Mouse (Mus musculus) hindbrain, embryonic 14.5 days (tissue): ENCODE measurements around the gene Sec14l1. TPM values are rescaled to one million over a fixed set of nuclear protein-coding genes. Genes with fewer than 3 reads are reported as not detected.
A peak's percentile ranks its signal among the peaks of the same experiment; 100 is the strongest.
"Not testable (repeated sequence)": the region's sequence is repeated elsewhere in the genome, so short reads cannot be mapped to it uniquely, and the experiment has no call there.

Experiments
- ATAC-seq: fragments of 200-750 bp; cut with Nextera tagmentation; 2 replicates; pipeline ENCODE4 v1.8.0; 2017; ENCODE audit warnings: moderate number of reproducible peaks, mild to moderate bottlenecking, moderate TSS enrichment, moderate library complexity; ENCODE audit not compliant: low FRiP score
- DNase-seq: peaks from one replicate; pipeline ENCODE4 v3.0.0-alpha.2; 2015; ENCODE audit warnings: low spot score
- H3K27ac ChIP-seq: fragments of 300-500 bp; sonication (generic); 2 replicates; pipeline ENCODE4 v1.5.1; 2014; ENCODE audit warnings: mild to moderate bottlenecking, moderate library complexity
- H3K27me3 ChIP-seq: fragments of 300-500 bp; sonication (generic); 2 replicates; pipeline ENCODE4 v1.6.1; 2014; ENCODE audit warnings: mild to moderate bottlenecking, low read length, mixed read lengths; ENCODE audit not compliant: control insufficient read depth, insufficient read depth
- H3K36me3 ChIP-seq: fragments of 300-500 bp; sonication (generic); replicated peaks from 2 replicates; pipeline ENCODE4 v1.6.1; 2014; ENCODE audit not compliant: control insufficient read depth, insufficient read depth
- H3K4me1 ChIP-seq: fragments of 300-500 bp; sonication (generic); replicated peaks from 2 replicates; pipeline ENCODE4 v1.6.1; 2014; ENCODE audit warnings: antibody characterized with exemption, low read length, mixed read lengths; ENCODE audit not compliant: control insufficient read depth, insufficient read depth
- H3K4me2 ChIP-seq: fragments of 300-500 bp; sonication (generic); replicated peaks from 2 replicates; pipeline ENCODE4 v1.6.1; 2014; ENCODE audit warnings: mild to moderate bottlenecking, moderate library complexity
- H3K4me3 ChIP-seq: fragments of 300-500 bp; sonication (generic); replicated peaks from 2 replicates; pipeline ENCODE4 v1.5.1; 2014; ENCODE audit warnings: mild to moderate bottlenecking, low read length
- H3K9ac ChIP-seq: fragments of 300-500 bp; sonication (generic); 2 replicates; pipeline ENCODE4 v1.6.1; 2014
- H3K9me3 ChIP-seq: fragments of 300-500 bp; sonication (generic); 2 replicates; pipeline ENCODE4 v1.6.1; 2016; ENCODE audit warnings: low read length; ENCODE audit not compliant: control insufficient read depth
- WGBS: fragments of 180-500 bp; shearing (Covaris S2); extraction: QIAGEN DNeasy Blood & Tissue Kit; methylation state at CpG from one replicate; pipeline ENCODE4 v1.1.7; 2014; 5-methylcytosine and 5-hydroxymethylcytosine counted together
- polyA plus RNA-seq: library from polyadenylated mRNA; unstranded; fragments of >200 nt; fragmentation: Nextera tagmentation; extraction: Ambion mirVana; gene quantifications from 2 replicates; pipeline ENCODE4 v1.2.1, GENCODE M21; 2014

The Sec14l1 gene
- polyA plus RNA-seq, 1 experiment from 2014 or later: 41.9 TPM

- not testable (repeated sequence) for H3K4me1 ChIP-seq, H3K9me3 ChIP-seq, ATAC-seq, H3K4me2 ChIP-seq, H3K27ac ChIP-seq, DNase-seq, H3K4me3 ChIP-seq, H3K27me3 ChIP-seq, H3K9ac ChIP-seq
- H3K36me3 ChIP-seq: peaks cover 24% of the 10 kb centered on the region
- 83% methylated on average over 3 of the region's 3 CpGs for WGBS
These were observed 31.1 kb upstream of the Sec14l1 start for GRCm38 (mm10) chr11:117083882-117084260.

GRCm38 (mm10) chr11:117086215-117086614, 28.8 kb upstream of the Sec14l1 start:
- WGBS: 84% methylated on average over 10 of the region's 10 CpGs
- no peak overlapping the region for H3K27ac ChIP-seq
- H3K4me3 ChIP-seq: no peak overlapping the region
- no peaks in the 10 kb centered on the region for H3K4me1 ChIP-seq
- no peak for DNase-seq
- H3K4me2 ChIP-seq: no peak overlapping the region
- no peaks in the 10 kb centered on the region for H3K9me3 ChIP-seq
- no peak for ATAC-seq
- H3K36me3 ChIP-seq: 0 out of 2 replicates have a peak, but pooled peaks cover 2% of the 10 kb centered on the region
- no peak overlapping the region for H3K9ac ChIP-seq
- no peaks in the 10 kb centered on the region for H3K27me3 ChIP-seq

DNA sequence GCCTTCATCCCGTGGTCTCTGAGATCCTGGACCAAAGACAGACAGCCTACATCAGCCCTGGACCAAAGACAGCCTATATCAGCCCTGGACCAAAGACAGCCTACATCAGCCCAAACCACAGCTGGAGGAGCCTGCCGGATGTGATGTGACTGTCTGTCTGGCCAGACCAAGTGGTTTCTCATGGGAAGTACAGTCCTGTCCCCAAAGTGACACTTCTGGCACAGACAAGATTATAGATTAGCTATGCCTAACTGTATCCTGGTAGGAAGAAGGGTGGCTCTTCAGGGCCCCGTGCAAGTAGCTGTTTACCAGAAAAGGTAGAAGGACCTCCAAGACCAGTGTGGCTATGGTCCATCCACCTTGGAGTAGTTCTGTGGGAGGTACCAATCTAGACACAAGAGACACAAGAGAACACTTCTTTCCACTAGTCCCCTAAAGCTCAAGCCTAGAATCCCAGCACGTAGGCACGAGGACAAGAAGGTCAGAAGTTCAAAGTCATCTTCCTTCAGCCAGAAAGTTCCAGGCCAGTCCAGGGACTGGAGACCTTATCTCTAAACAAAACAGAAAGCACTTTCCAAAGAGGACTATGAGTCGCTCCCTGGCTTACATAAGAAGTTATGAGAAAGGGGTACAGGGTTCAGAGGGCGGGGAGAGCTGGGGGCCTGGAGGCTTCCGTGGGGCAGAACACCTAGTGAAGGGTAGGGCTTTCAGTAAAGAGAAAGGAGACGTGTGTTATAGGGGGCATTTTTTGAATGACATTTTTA, 27.8 kb upstream of the Sec14l1 start:
- DNase-seq (no peak), ATAC-seq (no peak)
- H3K9me3 ChIP-seq: no peaks in the 10 kb centered on the region
- H3K4me1 ChIP-seq: peaks cover 5% of the 10 kb centered on the region; the same call in 1 of the 2 replicates
- no peaks in the 10 kb centered on the region for H3K27me3 ChIP-seq
- H3K9ac ChIP-seq: no peak overlapping the region
- no peak overlapping the region for H3K4me2 ChIP-seq
- H3K4me3 ChIP-seq: no peak overlapping the region
- 0 out of 2 replicates have a peak, but pooled peaks cover 2% of the 10 kb centered on the region for H3K36me3 ChIP-seq
- no peak overlapping the region for H3K27ac ChIP-seq
- 88% methylated on average over 9 of the region's 9 CpGs for WGBS

GRCm38 (mm10) chr11:117088271-117088991, 26.5 kb upstream of the Sec14l1 start:
- 82% methylated on average over 13 of the region's 13 CpGs for WGBS
- Histone ChIP-seq H3K9ac (no peak overlapping the region), H3K4me3 (no peak overlapping the region), H3K4me2 (no peak overlapping the region), H3K36me3 (0 out of 2 replicates have a peak, but pooled peaks cover 1% of the 10 kb centered on the region), H3K9me3 (no peaks in the 10 kb centered on the region), H3K4me1 (peaks cover 10% of the 10 kb centered on the region; the same call in 1 of the 2 replicates), H3K27me3 (no peaks in the 10 kb centered on the region), H3K27ac (no peak overlapping the region)
- no peak for ATAC-seq
- DNase-seq: no peak

GRCm38 (mm10) chr11:117089673-117090419, 25.1 kb upstream of the Sec14l1 start:
- H3K4me3 ChIP-seq: no peak overlapping the region
- no peak for ATAC-seq
- H3K9me3 ChIP-seq: no peaks in the 10 kb centered on the region
- no peak overlapping the region for H3K9ac ChIP-seq
- H3K27me3 ChIP-seq: no peaks in the 10 kb centered on the region
- H3K36me3 ChIP-seq: no peaks in the 10 kb centered on the region
- no peak for DNase-seq
- 84% methylated on average over 9 of the region's 9 CpGs for WGBS
- no peak overlapping the region for H3K27ac ChIP-seq
- peaks cover 10% of the 10 kb centered on the region; the same call in 1 of the 2 replicates for H3K4me1 ChIP-seq
- no peak overlapping the region for H3K4me2 ChIP-seq

- Histone ChIP-seq H3K4me3 (no peak overlapping the region), H3K4me2 (peak overlapping the region; percentile 31), H3K36me3 (no peaks in the 10 kb centered on the region), H3K4me1 (peaks cover 10% of the 10 kb centered on the region; the same call in 1 of the 2 replicates), H3K27ac (no peak overlapping the region), H3K27me3 (no peaks in the 10 kb centered on the region), H3K9ac (no peak overlapping the region), H3K9me3 (no peaks in the 10 kb centered on the region)
- DNase-seq (no peak), ATAC-seq (no peak)
- WGBS: 49% methylated on average over 4 of the region's 4 CpGs
These were observed 23.6 kb upstream of the Sec14l1 start for GRCm38 (mm10) chr11:117091406-117091805.

DNA sequence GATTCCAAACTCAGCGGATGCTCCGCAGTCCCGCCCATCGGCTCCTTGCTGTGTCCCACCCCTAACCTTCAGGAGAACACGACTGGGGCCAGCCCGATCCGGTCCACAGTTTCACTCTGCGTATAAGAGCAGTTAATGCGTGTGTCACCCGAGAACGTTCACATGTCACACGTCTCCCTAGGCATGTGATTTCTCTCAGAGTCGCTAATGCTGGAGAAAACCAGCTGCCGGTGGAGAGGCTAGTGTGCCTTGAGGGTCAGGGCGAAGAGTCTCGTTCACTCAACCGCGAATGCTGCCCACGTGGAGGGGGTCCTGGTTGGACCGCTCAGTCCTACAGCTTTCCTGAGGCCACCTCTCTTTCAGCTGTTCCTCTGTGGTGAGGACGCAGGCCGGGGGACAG, 23.1 kb upstream of the Sec14l1 start:
- DNase-seq (no peak), ATAC-seq (no peak)
- Histone ChIP-seq H3K27ac (no peak overlapping the region), H3K36me3 (no peaks in the 10 kb centered on the region), H3K4me2 (peak overlapping the region; percentile 31), H3K27me3 (no peaks in the 10 kb centered on the region), H3K4me3 (no peak overlapping the region), H3K9ac (no peak overlapping the region), H3K4me1 (peaks cover 10% of the 10 kb centered on the region; the same call in 1 of the 2 replicates), H3K9me3 (no peaks in the 10 kb centered on the region)
- WGBS: 8% methylated on average over 22 of the region's 22 CpGs

GRCm38 (mm10) chr11:117092711-117093110, 22.3 kb upstream of the Sec14l1 start:
- no peak overlapping the region for H3K4me3 ChIP-seq

More at GRCm38 (mm10) chr11:117092711-117093110, 22.3 kb upstream of the Sec14l1 start:
- ATAC-seq: no peak
- Histone ChIP-seq H3K27ac (no peak overlapping the region), H3K9ac (no peak overlapping the region), H3K9me3 (no peaks in the 10 kb centered on the region), H3K4me1 (peaks cover 10% of the 10 kb centered on the region; the same call in 1 of the 2 replicates), H3K36me3 (no peaks in the 10 kb centered on the region), H3K27me3 (no peaks in the 10 kb centered on the region), H3K4me2 (no peak overlapping the region)
- DNase-seq: no peak
- 19% methylated on average over 8 of the region's 8 CpGs for WGBS
